Mouse (Mus musculus) lung, postnatal 25 days (tissue): ENCODE data around the gene Cacnb1.

Experiments
- DNase-seq: peaks from one replicate; pipeline ENCODE4 v3.0.0; 2022; ENCODE audit warnings: low spot score

Gene Cacnb1

DNA sequence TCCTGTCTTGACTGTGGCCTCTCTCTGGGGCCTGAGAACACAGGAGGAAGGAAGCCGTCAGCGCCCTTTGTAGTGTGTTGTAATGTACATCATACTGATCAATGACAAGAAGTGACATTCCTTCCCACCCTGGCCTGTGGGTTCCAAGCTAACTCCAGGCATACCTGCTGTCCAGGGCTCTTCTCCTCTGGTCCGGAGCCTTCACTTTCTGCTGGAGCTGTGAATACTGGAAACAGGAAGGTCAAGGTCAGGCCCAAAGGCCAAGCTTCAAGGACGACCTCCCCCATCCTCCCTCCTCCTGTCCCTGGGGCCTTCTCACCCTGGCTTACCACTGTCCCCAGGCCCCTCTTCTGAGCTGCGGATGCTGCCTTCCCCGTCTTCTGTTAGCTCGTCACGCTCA, 18.1 kb upstream of the Cacnb1 start:
- DNase-seq = no peak

DNA sequence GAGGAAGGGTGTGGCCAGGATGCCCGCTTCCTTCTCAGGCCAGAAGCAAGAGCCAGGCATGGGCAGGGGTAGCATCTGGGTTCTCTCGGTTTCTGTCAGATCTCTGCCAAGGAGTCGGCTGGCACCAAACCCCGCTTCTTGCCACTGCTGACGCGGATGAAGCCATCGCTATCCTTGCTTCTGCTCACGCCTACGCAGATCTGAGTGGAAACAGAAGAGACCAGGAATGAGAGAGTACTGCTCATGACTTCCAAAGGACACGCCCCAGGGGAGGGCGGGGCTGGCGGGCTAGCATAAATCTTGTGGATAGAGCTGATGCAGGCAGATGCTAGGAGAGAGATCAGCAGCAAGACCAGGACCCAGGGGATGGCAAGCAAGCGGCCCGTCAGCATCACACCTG, 15.0 kb upstream of the Cacnb1 start:
- DNase-seq = no peak

DNA sequence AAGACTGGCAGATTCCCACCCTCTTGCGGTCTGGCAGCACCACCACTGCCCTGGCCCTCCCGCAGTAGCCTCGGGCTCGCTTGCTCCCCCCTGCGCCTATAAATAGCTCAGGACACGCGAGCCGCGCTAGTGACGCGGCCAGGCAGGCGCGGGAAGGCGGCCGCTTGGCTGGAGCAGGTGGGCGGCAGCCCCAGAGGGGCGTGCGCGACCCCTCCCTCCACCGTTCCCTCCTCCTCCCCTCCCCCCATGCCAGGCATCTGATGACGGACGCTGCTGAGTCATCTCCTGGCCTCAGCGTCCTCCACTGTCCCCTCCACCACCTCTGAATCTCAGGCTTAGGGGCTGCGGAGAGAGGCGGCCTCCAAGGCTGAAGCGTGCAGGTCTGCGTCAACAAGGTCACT, 13.1 kb upstream of the Cacnb1 start:
- DNase-seq = no peak

- DNase-seq = no peak
Observed at GRCm38 (mm10) chr11:98034840-98035239, 12.0 kb upstream of the Cacnb1 start.

- DNase-seq = no peak
Observed at GRCm38 (mm10) chr11:98034061-98034460, 11.2 kb upstream of the Cacnb1 start.

GRCm38 (mm10) chr11:98031443-98031770, 8.6 kb upstream of the Cacnb1 start:
- peak; percentile 71 for DNase-seq

DNA sequence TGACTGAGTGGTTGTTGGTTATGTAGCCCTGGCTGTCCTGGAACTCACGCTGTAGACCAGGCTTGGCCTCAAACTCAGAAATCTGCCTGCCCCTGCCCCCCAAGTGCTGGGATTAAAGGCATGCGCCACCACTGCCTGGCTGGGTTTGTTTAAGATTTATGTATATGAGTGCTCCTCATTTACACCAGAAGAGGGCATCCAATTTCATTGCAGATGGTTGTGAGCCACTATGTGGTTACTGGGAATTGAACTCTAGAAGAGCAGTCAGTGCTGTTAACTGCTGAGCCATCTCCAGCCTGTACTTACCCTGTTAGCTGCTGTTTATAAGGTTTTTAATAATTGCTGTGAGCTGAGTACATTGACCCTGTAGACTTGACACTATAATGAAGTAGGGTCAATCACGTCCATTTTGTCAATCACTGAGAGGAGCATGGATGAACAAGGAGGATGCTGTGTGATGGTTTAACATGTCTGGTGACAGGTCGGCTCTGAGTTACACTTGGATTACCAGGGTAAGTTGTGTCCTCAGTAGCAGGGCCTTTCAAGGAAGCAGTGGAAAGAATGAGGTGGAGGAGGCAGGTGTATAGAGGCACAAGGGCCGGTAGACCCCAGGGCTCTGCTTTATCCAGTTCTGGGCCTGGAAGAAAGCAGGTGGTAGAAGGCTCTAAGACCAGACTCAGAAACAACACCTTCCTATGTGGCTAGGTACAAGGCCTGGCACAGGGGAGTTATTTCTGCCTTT, 8.0 kb upstream of the Cacnb1 start:
- DNase-seq = no peak

- DNase-seq = no peak
Observed at GRCm38 (mm10) chr11:98027785-98028184, 5.0 kb upstream of the Cacnb1 start.

- no peak for DNase-seq
Observed at GRCm38 (mm10) chr11:98027297-98027688, 4.5 kb upstream of the Cacnb1 start.

GRCm38 (mm10) chr11:98026570-98027296, 3.9 kb upstream of the Cacnb1 start, which contains the start of gene Rpl19:
TSS of gene Rpl19 (plus strand) at chr11:98026710.
- peak; percentile 93 for DNase-seq

- no peak for DNase-seq
Observed at GRCm38 (mm10) chr11:98026248-98026569, 3.4 kb upstream of the Cacnb1 start.

DNA sequence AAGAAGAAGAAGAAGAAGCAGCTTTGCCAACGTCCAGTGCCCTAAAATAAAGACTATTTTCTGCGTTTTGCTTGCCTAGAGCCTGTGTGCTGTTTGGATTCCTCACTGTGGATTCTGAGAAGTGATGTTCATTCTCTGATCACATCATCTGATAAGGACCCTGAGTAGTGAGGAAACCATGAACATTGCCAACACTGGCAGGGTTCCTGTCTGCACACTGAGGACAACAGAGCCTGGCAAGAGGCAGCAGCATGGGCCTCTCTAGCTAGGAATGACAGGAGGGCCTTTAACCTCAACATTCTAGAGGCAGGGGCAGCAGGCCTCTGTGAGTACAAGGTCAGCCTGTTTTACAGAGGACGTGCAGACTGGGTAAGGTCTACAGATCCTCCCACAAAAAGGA, 1.7 kb upstream of the Cacnb1 start:
- DNase-seq = no peak

GRCm38 (mm10) chr11:98022253-98022554, 630 bp downstream of the Cacnb1 start:
- no peak for DNase-seq

- DNase-seq = no peak
Observed at GRCm38 (mm10) chr11:98021565-98022252, 1.1 kb downstream of the Cacnb1 start.

DNA sequence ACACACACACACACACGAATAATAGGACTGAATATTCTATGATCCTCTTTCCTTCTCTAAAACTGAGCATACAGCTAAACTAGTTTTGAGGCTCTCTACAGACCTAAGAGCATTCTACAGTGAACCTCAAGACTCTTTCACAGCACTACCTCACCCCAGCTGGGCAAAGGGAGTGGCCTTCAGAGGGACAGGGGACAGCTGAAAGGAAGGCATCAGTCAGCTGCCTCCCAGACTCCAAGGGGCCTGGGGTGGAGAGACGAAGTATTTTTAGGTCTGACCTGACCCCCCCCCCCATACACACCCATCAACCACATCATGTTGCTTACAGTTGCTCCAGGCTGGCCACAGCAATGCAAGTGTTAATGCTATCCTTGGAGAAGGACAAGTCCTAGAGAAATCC, 1.7 kb downstream of the Cacnb1 start:
- DNase-seq = no peak

GRCm38 (mm10) chr11:98020710-98021109, 2.1 kb downstream of the Cacnb1 start:
- DNase-seq = no peak

- no peak for DNase-seq
Observed at GRCm38 (mm10) chr11:98019883-98020610, 2.8 kb downstream of the Cacnb1 start.

GRCm38 (mm10) chr11:98018858-98019641, 3.8 kb downstream of the Cacnb1 start:
- DNase-seq = no peak

GRCm38 (mm10) chr11:98018222-98018621, 4.6 kb downstream of the Cacnb1 start:
- no peak for DNase-seq

GRCm38 (mm10) chr11:98016824-98017223, 6.0 kb downstream of the Cacnb1 start:
- DNase-seq = no peak

DNA sequence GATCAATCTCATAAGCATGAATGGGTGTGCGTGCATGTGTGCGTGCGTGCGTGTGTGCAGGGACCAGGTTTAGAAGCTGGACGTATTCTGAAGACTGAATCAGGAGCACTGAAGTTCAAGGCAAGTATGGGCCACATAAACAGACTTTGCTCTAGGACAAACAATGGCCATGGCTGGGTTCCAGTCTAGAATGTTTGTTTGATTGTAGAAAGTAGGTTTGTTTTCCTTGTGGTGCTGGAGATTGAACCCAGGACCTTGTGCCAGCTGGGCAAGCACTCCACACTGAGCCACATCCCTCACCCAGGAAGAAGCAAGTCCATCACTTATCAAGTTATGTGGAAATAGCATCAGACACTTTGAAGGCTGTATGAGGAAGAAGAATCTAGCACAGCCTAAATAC, 6.7 kb downstream of the Cacnb1 start:
- no peak for DNase-seq

- DNase-seq = no peak
Observed at GRCm38 (mm10) chr11:98012831-98013230, 10.0 kb downstream of the Cacnb1 start.
